Mouse (Mus musculus) cerebellum, adult 11-12 months (tissue): ENCODE measurements around the gene Tmem94.
A peak's percentile ranks its signal among the peaks of the same experiment; 100 is the strongest.
"Not testable (repeated sequence)": the region's sequence is repeated elsewhere in the genome, so short reads cannot be mapped to it uniquely, and the experiment has no call there.

Source experiments
- DNase-seq: peaks from one replicate; pipeline ENCODE4 v3.0.0; 2022

Gene Tmem94

DNA sequence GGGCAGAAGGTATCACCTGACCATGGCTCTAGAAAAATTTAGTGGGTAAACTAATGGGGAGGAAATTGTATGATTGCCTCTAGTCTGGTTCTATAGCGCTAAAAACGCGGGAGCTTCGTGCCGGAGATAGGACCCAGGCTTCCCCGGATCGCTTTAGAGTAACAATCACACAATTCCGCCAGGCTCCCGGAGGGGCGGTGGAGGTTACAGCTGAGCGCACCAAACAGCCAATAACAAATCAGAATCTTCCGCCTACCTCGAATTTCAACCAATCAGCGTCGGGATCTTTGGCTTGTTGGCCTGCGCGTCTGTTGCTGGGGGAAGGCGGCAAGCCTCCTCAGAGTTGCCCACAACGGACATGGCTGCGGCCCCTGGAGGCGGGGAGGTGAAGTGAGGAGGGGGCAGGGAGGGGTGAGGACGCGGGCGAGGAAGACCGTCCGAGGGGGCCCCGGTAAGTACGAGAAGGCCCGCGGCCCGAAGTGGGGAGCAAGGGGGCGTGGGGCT is at the start of gene Tmem94:
TSS of gene Tmem94 (plus strand) at position 331 of the 504 bp plus-strand sequence.
- DNase-seq, result peak; percentile 96

DNA sequence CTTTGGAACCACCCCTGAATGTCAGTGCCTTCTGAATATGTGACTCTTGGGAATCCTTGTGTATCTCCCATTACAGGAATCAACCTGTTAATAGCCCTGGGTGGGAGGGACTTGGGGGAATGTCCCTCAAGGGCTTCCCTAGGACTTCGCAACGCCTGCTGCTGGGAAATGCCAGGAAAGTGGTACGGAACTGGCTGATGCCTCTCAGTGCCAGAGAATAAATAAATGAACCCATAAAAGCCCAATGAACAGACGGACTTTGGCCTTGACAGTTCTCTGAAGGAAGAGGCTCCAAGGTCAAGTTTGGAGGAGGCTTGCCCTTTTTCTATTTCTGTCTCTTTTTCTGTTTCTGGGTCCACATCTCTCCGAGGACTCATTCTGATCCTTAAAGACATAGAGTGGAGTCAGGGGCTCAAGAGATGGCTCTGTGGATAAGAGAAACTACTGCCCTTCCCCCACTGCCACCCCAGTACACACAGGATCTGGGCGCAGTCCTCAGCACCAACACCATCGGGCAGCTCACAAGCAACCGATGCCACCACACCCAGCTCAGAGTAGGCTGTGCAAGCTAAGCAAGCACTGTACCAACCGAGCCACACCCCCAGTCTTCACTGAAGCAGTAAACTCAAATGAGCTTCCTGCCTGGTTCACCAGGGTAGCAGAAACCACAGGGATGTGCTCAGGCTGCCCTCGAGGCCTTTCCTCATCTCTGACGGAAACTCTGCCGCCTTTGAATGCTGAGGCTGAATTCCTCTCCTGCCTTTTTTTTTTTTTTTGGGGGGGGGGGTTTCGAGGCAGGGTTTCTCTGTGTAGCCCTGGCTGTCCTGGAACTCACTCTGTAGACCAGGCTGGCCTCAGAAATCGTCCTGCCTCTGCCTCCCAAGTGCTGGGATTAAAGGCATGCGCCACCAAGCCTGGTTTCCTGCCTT is 48.6 kb upstream of the Tmem94 start:
- no peak for DNase-seq

DNA sequence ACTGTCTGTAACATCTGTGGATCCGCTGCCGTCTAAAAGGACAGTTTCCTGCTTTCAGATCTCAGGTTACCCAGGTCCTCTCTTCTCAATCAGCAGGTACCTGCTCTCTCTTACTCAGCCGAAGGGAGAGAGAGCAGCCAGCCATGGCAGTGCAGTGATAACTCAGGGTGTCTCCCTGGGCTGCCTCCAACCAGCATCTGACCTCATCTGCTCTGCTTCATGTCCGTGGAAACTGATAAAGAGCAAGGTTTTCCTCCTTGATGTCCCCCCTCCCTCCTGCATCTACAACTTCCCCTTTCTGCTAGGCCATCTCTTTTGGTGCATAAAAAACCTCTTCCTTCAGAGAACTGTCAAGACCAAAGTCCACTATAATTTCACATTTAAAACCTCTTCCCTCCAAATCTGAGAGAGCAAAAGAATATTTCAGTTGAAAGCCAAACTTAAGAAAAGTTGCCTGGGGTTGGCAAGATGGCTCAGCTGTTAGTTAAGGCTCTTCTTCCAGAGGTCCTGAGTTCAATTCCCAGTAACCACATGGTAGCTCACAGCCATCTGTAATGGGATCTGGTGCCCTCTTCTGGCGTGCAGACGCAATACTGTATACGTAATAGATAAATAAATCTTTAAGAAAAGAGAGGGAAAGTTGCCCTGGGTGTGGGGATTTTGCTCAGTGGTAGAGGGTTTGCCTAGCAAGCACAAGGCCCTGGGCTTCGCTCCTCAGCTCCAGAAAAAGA is 47.4 kb upstream of the Tmem94 start:
- DNase-seq, result no peak

DNA sequence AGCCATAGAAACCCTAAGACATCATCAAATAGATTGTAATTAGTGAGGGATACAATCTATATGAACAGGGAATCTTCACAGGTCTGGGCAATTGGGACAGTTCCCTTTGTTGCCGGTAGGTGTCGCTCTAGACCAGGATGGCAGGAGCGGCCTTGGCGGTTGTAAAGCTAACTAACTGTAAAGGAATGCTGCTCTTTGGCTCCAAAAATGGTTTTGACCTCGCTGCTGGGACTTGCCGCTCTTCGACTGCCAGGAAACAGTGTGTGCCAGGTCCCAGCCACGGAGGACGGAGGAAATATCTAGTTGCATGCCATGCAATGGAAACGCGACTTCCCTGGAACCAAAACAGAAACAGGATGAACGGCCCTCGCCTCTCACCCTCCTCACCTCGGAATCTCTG is 42.6 kb upstream of the Tmem94 start:
- peak; percentile 80 for DNase-seq

DNA sequence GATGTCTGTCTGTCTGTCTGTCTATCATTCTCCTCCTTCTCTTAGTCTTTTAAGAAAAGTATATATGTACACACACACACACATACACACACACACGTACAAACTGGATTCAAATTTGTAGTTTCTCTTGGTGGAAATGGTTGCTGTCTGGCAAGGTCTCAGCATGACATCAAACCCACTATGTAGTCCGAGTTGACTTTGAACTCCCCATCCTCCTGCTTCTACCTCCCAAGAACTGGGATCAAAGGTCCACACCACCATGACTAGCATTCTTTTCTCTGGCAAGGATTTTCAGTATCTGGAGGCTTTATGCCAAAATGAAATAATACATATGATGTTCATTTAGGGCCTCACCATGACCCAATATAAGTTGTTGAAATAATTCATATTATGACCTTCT is 42.0 kb upstream of the Tmem94 start:
- peak; percentile 9 for DNase-seq

DNA sequence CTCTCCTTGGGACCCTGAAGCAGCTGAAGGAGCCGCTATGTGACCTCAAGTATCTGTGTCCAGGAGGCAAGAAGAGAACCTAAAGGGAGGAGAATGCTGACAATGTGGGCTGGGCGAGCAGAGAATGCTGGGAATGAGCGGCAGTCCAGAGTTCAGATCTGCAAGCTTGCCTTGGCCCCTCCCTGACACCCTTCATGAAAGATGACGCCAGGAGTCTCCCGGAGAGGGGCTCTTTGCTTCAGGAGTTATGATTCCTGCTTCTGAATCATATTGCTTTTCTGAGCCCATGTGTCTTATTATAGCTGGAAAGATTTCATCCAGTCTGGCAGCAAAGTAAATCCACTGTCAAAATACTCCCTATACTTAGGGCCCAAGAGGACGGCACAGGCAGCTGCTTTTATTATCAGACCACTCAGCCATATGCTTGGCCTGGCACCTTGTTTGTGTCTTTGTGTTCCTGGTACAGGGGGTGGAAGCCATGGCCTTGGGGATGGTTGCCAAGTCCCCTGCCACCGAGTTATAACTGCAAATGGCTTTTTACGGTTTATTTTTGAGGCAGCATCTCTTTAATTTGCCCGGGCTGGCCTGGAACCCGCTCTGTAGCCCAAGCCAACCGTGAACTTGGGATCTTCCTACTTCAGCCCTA is 31.1 kb upstream of the Tmem94 start:
- no peak for DNase-seq

DNA sequence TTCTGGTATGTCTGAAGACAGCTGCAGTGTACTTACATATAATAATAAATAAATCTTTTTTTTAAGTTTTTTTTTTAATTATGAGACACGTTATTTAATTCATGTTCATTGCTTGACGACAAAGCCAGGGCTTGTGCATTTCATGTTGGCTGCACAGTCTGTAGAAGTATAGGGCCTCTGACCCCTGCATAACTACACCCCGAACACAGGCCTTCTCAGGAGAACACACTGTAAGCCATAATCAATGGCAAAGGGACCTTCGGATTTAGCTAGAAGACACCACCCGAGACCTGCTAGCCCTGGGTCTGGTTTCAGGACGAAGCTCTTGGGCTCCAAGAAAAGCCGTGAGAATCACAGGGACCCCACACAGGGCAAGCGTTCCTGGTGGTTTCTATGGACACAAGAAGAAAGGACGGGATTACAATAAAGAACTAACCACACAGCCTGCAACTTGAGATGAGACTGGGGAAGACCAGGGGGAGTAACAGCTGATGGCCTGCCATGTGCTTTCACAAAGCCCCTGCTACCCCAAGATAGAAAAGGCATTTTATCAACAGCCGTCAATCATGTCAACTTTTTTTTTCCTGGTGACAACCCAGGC is 27.5 kb upstream of the Tmem94 start:
- no peak for DNase-seq

DNA sequence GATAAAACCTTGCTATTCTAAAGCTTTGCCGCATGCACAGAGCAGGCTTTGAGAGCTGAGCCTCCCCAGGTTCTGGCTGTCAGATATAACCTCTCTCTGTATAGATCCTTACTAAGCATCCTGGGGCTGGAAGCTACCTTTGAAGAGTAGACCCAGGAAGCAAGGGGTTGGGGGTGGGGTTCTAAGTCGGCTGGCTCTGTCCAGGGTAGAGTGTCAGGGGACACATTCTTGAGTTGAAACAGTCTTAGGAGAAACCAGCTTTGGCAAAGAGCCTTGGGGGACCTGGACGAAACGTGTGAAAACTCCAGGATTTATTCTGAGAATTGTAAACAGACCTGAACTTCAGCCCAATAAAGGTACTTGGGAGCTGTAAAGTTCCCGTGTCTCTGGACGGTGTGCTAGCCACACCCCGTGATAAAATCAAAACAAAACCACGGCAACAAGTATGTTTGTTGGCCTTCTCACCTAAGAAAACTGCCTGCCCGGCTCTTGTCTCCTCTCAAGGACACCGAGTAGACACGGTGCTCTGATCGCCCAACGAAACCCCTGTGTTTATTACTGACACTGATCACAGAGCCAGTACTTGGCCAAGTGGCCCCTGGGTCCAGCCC is 26.9 kb upstream of the Tmem94 start:
- no peak for DNase-seq

DNA sequence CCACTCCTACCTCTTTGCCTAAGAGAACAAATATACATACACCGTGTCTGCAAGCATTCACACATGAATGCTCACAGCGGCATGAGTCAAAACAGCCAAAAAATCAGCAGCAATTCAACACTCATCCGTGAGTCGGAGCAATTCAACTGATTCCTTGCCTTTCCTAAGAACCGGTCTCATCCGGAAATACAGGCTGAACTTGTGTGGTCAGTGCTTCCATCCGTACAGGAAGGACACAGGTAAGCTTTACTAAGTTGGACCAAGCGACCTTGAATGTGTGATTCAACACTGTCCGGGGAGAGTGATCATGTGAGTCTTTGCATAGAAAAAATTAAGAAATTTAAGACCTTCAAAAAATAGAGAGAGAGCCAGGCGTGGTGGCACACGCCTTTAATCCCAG is 24.2 kb upstream of the Tmem94 start:
- DNase-seq, result no peak

DNA sequence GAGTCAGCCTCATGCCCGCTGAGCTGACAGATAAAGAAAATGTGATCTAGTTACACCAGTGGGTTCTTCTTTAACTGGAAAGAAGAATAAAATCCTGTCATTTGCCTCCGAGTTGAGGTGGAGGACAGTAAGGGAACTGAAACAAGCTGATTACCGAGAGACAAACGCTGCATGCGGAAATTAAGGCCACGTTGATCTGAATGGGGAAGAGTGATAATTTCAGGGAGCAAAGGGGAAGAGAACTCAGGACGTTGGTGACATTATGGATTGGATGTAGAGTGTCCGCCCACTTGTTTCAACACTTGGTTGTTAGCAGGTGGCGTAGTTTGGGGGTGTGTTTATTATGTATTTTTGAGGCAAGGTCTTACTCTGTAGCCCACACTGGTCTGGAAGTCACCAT is 22.3 kb upstream of the Tmem94 start:
- DNase-seq, result no peak

DNA sequence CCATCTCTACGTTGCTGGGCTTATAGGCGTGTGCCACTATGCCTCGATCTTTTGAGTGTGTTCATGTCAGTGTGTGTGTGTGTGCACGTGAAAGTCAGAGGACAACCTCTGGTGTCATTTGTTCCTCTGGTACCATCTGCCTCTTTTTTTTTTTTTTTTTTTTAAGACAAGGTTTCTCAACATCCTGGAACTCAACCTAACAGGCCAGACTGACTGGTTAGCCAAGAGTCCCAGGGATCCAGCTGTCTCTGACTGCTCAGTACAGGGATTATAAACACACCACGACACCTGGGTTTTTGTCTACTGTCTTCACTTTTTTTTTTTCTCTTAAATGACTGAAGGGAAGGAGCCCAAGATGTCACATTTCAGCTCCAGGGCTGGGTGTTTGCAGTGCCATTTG is 20.8 kb upstream of the Tmem94 start:
- no peak for DNase-seq

DNA sequence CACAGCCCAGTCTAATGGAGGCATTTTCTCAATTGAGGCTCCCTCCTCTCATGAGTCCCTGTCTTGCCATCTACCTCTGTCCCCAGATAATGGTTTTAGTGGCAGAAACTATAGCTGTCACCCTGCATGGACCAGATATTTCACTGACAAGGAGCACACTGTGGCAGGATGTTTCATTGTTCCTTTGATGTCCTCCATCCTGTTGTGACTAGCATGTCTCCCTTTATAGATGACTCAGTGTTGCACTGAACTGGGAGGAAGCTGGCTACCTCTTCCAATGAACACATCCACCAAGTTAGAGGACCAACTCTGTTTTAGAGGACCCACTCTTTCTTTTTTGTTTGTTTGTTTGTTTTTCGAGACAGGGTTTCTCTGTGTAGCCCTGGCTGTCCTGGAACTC is 19.1 kb upstream of the Tmem94 start:
- no peak for DNase-seq

DNA sequence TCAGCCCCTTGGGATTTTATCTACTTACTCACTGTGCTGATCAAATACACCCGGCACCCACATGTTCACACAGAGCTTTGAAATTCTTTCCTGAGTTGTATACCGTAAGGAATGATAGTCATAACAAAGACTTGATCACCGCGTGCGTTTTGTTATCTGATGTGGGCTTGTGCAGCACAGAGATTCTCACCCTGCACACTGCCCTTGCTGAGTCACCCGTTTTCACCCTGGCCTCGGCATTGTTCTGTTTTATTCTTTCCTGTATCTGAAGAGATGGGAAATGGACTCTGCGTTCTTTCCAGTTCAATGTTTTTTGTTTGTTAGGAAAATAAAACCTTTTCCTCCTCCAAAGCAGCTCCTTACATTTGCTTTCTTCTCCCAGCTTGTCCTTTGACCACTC is 18.5 kb upstream of the Tmem94 start:
- DNase-seq, result no peak

DNA sequence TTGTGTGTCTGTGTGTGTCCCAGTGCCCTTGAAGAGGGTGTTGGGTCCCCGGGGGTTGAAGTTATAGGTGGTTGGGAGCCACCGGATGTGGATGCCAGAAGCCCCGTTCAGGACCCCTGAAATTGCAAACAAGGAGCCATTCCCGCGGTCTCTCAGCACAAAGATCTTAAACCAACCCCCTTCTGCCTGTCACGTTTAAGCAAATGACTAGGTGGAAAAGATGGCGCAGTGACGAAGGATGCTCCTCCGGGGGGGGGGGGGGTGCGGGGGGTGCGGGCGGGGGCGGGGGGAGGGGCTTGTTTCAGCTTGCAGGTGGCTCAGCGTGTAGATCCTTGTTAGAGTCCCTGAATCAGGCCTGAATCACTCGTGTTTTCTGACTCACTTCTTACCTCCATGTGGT is 17.9 kb upstream of the Tmem94 start:
- DNase-seq, result no peak

DNA sequence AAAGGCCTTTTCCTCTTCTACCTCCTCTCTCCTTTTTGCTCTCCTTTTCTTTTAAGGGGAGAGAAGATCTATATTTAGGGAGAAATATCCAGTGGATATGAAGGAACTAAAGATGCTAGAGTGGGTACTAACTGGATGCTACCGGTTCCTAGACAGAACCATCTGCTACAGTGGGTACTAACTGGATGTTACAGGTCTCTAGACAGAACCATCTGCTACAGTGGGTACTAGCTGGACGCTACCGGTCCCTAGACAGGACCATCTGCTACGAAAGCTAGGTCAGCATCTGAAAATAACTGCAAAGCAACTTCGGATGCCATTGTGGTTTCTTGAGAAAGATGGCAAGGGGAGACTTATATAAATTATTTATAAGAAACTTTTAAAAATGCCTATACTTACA is 15.4 kb upstream of the Tmem94 start:
- DNase-seq, result peak; percentile 22

DNA sequence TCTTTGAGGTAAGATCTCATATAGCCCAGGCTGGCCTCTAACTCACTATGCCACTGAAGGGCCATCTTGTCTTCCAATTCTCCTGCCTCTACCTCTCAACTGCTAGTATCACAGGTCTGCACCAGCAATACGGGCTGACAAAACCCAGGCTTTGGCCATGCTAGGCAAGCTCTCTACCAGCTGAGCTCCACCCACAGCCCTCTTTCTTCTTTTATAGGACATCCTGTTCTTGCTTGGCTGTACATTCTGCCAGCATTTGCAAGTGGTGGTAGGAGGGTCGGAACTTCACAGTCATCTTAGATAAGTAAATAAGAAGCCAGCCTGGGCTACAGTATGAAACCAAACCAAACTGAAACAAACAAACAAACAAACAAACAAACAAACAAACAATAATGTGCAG is 13.5 kb upstream of the Tmem94 start:
- no peak for DNase-seq

DNA sequence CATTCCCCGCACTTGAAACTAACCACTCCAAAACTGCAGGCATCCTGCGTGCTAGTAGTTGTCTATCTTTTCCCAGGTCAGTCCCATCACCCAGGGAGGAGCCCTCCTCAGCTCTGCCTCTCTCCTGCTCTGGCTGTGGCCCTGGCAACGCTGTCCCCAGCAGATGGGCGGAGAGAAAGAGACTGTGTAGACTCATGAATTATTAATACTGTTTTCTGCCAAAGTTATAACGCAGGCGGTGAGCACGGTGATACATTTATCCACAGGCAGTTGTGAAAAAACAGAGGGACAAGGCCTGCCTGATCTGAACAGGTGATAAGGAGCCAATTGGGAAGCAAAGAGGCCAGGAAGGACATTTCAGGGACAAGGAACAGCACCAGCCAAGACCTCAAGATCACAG is 12.6 kb upstream of the Tmem94 start:
- no peak for DNase-seq

DNA sequence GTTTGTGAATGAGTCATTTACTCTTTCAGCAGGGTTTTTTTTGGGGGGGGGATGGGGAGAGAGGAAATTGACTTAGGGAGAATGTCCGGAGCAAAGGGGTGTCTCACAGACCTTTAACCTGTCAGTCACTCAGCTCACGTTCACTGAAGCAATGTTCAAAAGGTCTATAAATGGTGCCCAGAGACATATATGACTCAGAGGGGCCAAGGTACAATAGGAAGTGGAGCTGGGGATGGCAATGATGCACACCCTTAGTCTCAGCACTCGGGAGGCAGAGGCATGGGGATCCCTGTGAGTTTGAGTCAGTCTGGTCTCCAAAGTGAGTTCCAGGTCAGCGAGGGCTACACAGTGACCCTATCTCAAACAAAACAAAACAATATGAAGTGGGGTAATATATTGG is 11.7 kb upstream of the Tmem94 start:
- no peak for DNase-seq

DNA sequence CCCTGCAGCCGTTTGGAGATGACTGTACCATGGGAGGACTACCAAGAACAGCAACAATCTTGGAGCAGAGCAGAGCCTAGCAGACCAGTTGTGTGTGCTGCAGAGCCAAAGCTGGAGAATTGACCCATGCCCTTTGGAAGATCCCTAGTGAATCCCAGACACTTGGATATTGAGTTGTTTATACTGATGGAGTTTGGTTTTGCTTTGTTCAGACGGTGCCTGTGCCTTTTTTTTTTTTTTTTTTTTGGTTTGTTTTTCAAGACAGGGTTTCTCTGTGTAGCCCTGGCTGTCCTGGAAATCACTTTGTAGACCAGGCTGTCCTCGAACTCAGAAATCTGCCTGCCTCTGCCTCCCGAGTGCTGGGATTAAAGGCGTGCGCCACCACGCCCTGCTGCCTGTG is 3.1 kb upstream of the Tmem94 start:
- not testable (repeated sequence) for DNase-seq

DNA sequence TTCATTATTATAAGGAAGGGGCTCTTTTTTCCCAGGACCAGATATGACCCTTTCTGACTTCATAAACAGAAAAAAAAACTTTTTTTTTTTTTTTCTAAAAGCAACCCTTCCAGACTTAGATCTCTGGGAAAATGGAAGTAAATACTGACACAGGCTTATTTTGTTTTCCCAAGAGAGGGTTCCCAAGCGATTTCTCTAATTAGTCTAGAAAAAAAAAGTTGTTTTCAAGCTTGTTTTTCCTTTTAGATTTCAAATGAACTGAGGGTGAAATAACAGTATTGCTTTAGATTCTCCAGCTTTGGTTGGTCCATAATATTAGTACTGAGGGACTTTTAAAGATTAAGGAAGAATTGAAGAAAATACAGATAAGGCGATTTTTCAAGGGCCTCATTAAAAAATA is 535 bp upstream of the Tmem94 start:
- DNase-seq, result no peak

DNA sequence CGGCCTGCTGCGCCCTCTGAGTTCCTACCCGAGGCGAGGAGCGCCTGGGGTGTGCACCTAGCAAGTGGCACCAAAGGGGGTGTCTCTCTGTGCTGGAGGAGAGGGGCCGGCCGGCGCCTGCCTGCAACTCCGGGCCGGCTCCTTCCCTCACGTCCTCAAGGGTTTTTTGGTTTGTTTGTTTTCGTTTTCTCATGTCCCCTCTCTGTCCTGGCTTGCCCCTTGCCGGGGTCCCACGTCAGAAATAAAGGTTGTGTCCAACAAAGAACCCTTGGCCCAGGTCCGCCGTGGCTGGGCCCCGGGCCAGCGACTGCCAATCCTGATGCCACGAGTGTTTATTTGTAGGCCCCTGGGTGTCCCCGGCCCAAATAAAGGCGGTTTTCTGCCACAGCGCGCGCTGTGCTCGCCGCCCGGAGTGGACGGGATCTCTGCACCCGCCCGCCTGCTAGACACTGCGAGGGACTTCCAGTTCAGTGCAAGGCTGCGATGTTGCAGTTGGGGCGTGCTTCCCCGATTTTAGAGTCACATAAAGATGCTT is 441 bp downstream of the Tmem94 start:
- no peak for DNase-seq

DNA sequence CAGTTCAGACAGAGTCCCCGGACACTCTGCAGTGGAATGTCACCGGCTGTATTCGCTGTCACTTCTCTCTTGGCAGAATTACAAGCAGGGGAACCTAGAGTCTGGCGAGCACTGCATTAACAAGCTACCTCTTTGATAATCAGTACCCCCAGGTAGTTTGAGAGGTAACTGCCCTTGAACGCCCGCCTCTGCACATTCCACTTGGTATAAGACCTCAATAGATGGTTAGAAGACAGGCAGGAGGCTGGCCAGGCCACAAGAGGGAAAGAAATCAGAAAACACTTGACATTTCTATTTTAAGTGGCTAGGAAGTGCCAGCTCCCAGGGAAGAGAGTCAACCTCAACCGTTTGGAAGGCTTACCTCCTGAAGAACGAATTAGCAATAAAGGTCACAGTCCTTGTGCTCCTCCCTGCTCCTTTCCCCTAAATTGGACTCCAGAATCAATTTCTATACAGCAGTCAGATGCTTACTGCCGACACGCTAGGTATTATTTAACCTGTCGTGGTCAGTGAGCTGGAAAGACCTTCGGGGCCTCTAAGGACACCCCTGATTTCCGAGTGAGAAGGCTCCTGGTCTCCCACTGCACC is 1.2 kb downstream of the Tmem94 start:
- no peak for DNase-seq
